Mouse (Mus musculus): ENCODE data around the gene Nfkbie.

Gene Nfkbie

DNA sequence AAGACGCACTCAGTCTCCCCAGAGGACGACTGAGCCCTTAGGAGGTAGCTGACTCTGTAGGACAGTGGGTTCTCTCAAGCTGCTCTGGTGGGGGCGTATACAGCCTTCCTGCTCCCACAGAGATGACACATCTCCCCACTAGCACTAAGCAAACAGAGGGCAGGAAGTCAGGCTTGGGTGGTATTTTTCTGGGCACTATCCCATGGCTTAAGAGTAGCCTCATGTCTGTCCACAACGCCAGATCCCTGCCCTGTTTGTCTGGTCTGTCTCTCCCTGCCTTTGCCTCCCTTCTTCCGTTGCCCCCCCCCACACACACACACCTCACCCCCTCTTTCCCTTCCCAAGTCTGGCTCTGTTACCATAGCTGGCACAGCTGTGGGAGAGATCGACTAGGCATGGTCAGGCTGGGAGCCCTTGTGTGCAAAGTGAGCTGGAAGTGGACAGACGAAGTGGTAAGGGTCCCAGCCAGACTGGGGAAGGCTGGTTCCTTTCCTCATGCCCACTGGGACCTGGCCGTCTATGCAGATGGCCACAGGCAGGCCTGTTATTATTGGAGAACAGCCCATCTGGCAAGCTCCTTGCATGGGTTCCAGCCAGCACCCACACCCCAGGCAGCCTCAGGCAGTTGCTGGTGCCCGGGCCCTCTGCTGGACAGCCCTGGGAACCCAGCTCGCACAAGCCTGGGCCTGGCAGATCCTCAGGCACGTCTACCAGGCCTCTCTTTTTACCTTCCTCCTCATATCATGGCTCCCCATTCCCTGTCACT is 41.3 kb downstream of the Nfkbie start:
- DNase-seq (ENCODE audit: extremely low read depth, low read depth, low spot score), result no peak

DNA sequence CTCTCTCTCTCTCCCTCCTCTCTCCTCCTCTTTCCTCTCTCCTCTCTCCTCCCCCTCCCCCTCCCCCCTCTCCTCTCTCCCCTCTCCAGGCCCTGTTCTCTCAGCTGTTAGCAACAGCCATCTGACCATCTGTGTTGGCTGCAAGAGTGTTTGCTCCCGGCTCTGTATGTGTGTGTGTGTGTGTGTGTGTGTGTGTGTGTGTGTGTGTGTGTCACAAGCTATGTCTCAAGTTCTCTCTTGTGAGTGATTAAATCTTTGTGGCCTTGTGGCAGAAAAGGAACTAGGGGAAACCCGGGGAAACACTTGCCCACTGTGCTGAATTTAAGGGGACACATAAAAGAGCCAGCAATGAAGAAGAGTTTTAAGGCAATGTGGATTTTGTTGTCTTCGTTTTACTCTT is 42.3 kb downstream of the Nfkbie start:
- no peak for DNase-seq (ENCODE audit: extremely low read depth, low read depth, low spot score)

DNA sequence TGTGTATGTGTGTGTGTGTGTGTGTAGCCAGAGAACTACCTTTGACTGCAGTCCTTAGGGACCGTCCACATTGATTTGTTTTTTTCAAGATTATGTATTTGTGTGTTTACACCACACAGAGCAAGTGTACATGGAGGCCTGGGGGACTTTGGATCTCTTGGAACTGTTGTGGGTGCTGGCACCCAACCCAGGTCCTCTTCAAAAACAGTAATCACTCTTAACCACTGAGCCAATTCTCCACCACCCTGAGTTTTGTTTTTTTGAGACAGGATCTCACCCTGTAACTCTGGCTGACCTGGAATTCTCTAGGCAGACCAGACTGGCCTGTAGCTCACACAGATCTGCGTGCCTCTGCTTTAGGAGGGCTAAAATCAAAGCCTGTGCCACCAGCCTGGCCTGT is 42.9 kb downstream of the Nfkbie start:
- DNase-seq (ENCODE audit: extremely low read depth, low read depth, low spot score), result no peak

DNA sequence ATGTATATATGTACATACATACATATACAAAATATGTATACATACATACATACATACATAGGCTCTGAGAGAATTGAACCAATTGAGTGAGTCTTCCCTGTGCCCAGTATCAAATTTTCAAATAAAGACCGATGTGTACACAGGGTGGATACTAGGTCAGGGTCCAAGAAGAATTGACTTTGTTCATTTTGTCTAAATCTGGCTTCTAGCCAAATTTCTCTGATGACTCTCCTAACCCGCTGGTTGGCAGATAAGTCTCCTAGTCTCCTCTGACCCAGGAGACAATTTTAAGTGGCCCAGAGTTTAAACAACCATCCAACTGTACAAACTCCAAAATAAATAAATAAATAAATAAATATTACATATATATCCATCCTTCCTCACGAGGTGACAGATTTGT is 43.4 kb downstream of the Nfkbie start:
- DNase-seq (ENCODE audit: extremely low read depth, low read depth, low spot score), result no peak

DNA sequence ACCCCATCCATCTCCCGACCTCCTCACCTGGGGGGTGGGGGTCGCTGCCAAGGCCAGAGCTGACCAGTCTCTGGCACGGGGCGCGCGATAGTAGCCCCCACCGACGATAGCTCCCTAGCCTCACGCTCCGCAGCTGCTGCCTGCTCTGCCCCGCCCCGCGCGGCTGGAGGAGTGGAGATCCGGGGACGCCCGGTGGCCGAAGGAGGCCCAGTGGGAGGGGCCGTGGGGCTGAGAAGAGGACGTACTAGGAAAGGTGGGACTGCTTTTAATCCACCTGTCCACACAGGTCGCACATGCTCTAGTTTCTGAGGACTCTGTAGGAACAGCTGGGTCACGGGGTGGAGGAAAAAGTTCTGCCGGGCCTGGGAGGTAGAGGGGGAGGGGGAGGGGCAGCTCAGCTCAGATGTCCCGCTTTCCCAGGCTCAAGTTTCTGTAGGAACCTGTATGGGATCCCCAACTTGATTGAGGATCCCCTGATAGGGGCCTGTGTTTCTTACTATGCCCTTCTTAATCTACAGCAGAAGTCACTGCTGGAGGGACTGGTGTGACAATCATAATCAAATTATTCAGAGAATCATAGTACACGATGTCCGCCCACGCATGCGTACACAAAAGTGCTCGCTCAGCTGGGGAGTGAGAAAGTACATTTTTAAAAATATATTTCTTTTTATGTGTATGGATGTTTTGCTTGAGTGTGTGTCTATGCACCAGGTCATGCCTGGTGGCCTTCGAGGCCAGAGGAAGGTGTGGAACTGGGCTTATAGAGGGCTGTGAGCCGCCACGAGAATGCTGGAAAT is 44.1 kb downstream of the Nfkbie start, which contains the start of gene Slc29a1:
Gene Slc29a1, minus strand, starts transcription at position 161 of the 797 bp plus-strand sequence.
- no peak for DNase-seq (ENCODE audit: extremely low read depth, low read depth, low spot score)

DNA sequence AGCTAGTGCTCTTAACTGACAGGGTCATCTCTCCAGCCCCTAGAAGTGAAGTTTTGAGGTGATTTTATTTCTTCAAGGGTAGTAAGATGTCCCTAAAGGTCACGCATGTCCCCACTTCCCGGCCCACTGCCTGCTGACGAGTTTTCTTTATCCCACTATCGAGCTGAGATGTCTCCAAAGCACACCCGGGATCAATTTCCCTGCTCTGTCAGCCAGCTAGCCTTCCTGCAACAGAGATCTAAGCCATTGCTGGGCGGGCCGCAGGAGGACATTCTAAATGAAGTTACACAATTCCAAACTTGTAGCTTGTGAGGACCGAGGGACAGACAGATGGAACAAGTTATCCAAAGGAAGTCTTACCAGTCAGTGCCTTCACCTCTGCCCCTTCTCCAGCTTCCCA is 44.8 kb downstream of the Nfkbie start:
- no peak for DNase-seq (ENCODE audit: extremely low read depth, low read depth, low spot score)

DNA sequence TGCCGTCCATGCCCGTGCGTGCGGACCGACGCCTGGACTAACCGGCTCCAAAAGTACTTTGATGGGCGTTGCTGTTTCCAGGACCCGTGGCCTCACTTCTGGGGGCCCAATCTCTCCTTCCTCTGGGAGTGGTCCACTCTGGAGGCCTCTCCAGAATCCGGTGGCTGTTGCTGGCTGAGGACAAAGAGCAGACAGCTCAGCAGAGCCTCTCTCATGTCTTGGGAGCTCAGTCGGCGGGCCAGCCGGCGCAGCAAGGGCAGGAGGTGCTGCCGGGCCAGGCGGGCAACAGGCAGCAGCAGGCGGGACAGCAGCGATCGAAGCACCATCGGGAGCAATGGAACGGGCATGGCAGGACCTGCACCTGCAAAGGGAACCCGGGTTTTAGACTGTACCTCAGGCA is 45.8 kb downstream of the Nfkbie start:
- DNase-seq (ENCODE audit: extremely low read depth, low read depth, low spot score), result no peak

DNA sequence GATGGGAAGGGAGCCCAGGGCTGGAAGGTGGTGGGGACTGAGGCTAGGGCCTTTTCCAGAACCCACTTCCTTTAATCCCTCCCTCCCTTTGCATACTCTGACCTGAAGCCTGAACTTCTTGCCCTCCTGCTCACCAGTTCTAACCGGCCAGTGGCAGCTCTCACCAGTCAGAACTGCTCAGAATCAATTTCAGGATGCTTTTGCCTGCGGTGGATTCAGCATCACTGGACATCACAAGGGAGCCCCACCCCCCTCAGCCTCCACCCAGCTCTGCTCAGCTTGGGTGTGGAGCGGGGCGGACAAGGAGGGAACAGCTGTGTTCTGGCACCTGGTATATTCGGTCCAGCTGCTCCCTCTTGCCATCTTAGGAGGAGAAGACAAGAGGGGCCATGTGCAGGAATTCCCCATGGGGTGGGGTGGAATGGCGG is 46.4 kb downstream of the Nfkbie start, which contains the start of gene Mymx:
Gene Mymx, minus strand, starts transcription at position 226 of the 428 bp plus-strand sequence.
- no peak for DNase-seq (ENCODE audit: extremely low read depth, low read depth, low spot score)

DNA sequence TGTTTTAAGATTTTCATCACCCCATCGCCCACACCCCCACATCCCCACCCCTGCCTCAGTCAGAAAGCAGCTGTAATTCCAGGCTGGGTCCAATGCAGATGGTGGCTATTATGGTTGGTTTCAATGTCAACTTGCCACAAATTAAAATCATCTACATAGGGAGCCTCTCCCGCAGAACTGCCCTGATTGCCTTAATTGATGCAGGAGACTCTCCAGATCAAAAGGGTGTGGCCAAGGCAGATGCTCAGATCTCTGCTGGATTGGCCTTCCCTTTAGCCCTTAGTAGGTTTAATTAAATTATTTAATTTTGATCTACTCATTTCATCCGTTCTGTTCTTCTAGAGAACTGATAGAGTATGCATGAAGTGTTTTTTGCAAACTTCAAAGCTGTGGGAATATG is 47.5 kb downstream of the Nfkbie start:
- DNase-seq (ENCODE audit: extremely low read depth, low read depth, low spot score), result no peak

DNA sequence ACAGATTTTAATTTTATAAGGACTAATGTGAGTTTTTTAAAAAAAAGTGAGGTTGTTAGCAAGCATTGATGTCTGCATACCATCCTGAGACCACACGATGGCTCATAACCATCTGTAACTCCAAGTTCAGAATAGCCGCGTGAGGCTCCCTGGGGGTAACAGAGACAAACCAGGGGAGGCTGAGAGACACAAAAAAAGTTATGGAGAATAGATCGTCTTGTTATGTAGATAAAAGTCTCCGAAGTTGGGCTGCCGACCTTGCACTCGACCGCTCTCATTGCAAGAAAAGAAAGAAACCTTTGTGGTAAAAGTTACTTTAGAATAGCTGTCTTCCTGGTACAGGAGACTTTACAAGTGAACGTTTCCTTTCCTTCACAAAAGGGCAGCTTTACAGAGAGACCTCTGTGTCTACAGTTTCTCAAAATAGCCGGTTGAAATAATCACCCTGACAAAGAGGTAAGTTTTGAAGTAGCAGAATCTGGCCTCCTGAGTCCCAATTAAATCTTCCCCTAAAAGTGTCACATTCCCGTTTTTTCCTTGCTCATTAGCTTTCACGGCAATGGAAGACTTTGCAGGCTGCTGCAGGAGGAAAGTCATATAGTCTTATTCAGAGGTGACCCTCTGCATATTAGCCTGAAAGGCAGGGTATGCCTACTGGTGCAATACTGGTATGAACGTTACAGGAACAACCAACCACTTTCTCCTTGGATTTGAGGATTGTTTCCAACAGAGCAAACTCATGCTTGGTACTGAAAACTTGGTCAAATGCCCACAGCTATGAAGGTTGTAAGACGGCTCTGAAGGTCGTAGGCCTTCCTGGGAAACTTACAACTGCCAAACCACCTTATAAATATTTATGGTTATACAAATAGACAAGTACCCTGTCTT is 51.7 kb downstream of the Nfkbie start:
- no peak for DNase-seq (ENCODE audit: extremely low read depth, low read depth, low spot score)

DNA sequence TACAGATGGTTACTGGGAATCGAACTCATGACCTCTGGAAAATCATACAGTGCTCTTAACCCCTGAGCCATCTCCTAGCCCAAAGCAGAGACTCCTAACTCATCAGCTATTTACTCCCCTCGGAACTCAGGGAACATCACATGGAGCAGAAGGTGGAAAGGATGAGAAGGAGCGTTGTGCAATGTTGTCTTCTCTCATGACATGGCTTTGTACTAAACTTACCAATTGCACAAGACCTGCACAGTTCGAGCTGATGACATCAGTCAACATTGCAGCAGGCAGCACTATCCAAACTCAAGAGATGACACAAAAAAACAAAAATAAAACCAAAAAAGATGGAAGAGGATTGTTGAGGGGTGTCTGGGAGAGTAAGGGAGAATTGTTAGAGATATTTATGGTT is 52.9 kb downstream of the Nfkbie start:
- DNase-seq (ENCODE audit: extremely low read depth, low read depth, low spot score), result no peak

DNA sequence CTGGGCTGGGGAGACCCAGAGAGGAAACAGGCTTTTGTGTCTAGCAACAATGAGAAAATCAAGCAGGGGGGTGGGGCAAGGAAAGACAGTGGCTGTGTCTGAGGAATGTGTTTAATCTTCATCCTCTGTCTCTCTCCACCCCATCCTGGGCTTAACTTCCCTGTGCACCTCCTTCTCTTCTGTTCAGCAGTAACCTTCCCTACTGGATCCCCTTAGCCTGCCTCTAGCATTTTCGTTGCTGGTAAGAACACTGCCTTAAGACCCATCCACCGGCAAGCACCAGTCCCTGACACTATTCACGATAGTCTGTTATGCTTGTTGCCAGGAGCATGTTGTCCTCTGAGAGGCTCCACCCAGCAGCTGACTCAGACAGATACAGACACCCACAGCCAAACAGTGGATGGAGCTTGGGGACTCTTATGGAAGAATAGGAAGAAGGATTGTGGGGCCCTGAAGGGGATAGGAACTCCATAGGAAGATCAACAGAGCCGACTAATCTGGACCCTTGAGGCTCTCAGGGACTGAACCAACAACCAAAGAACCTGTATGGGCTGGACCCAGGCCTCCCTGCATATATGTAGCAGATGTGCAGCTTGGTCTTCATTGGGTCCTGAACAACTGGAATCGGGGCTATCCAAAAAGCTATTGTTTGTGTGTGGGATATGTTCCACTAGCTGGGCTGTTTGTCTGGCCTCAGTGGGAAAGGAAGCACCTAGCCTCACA is 54.8 kb downstream of the Nfkbie start:
- DNase-seq (ENCODE audit: extremely low read depth, low read depth, low spot score), result no peak

DNA sequence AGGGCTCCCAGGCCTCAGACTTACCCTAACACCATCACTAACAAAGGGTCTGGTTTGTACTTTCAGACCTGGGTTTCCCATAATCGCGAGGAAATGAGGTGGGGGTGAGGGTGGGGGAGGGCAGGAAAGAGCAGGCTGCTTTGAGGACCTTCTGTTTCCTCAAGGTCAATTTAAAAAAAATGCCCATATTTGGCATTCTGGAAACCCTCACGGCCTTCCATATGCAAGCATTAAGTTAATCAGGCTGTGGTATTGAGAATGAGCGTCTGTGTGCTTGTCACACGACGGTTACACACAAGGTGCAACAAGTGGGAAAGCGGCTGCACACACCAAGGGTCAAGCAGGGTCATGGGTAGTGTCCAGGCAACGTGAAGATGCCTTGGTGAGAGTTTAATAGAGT is 56.5 kb downstream of the Nfkbie start:
- DNase-seq (ENCODE audit: extremely low read depth, low read depth, low spot score), result no peak

Measured in fat pad, adult 2 months (tissue).